Mouse (Mus musculus): ENCODE data around the gene Sall2. TPM values are rescaled to one million over a fixed set of nuclear protein-coding genes. Genes with fewer than 3 reads are reported as not detected.
"Not testable (repeated sequence)": the region's sequence is repeated elsewhere in the genome, so short reads cannot be mapped to it uniquely, and the experiment has no call there.

Sall2 gene
- 10 to 100 TPM; 32.3 to 33.4 TPM for total RNA-seq (2021)

DNA sequence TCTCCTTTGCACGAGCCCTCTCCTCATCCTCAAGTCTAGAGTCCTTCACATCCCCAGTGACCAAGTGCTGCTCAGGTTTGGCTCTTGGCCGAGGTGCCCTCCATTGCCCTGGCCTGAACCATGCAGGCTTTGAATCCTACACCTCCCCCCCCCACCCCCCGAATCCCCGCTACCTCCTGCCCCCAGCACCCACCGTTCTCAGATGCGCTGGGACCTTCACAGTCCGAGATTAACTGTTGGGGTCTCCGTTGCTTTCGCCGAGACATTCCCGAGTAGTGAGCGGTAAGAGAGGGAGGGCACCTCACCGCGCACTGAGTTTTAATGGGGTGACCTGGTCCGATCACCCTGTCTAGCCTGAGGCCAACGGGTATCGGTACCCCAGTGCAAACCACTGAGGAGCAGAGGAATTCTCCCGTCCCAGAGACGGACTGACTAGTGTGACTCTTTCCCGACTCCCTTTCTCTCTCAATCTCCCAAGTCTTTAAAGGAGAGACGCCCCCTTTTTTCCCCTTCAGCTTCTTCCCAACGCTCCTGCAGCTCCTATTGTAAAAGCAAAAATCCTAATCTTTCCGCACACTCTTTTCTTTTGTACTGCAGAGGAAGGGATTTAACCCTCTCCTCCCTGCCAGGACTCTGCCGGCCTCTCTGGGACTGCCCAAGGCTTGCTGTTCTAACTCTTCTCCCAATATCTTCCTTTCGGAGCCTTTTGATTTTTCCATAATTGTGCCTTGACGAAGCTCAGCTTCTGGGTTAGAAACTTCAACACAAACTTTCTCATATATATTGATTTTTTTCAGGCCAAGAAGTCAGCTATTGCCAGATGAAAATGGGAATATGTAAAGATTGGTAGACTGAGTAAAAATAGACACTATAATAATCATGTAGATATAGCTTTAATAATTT lies at the start of gene Sall2:
TSS of gene Sall2 (minus strand) at position 853 of the 903 bp plus-strand sequence.
- intact Hi-C loops (cut with DNase I): no loop called here
- DNase-seq (ENCODE audit: low spot score in 2 of 2): no peak

GRCm38 (mm10) chr14:52368741-52369140 lies 40.2 kb upstream of the Sall2 start:
- peak in 1 of 2 experiments; percentile 61 for DNase-seq (ENCODE audit: low spot score in 2 of 2)
- intact Hi-C loops (cut with DNase I): no loop called here

- intact Hi-C loops (cut with DNase I): no loop called here
- no peak for DNase-seq (ENCODE audit: low spot score in 2 of 2)
Measured at GRCm38 (mm10) chr14:52356308-52356707, 27.7 kb upstream of the Sall2 start, which contains the start of gene Olfr1513. TSS of gene Olfr1513 (minus strand) at chr14:52356408.

GRCm38 (mm10) chr14:52339512-52339852 lies 10.9 kb upstream of the Sall2 start:
- intact Hi-C loops (cut with DNase I): loop anchor here (2.0 kb wide), 2 partner anchors 35 to 43 kb away; partner anchors contain the start of gene Mettl3
- no peak for DNase-seq (ENCODE audit: low spot score in 2 of 2)

DNA sequence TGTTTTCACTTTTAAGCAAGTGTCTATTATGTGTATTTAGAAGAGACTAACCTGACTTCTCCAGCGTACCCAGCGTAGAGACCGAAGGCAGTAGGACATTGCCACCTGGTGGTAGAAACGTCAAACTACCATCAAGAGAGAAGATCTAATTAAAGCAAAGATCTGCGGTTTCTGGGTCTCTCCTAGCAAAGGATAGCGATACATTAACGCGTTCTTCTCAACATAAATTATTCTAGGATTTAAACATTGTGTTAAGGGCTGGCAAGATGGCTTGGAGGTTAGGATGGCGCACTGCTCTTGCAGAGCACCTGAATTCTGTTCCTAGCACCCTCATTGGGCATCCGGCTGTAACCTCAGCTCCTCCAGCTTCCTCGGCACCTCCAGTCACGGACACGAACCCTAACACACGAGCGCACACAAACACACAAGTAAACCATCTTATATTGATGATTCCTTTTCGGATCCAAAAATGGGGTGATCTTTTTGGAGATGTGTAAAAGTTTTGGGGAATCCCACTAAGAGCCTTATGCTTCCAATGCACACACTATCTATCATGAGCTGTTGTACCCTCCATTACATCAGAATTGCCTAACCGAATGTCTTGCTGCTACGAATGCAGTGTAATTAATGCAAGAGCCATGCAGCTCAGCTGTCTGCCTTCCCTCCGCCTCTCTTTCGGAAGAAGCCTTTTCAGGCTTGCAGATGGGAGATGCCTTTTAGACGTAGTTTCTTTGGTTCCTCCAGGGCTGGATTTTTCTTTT lies 10.4 kb upstream of the Sall2 start:
- DNase-seq (ENCODE audit: low spot score in 2 of 2): peak; percentile 80 to 88
- intact Hi-C loops (cut with DNase I): loop anchor here (2.0 kb wide), 2 partner anchors 34 to 42 kb away; partner anchors contain the start of gene Mettl3

DNA sequence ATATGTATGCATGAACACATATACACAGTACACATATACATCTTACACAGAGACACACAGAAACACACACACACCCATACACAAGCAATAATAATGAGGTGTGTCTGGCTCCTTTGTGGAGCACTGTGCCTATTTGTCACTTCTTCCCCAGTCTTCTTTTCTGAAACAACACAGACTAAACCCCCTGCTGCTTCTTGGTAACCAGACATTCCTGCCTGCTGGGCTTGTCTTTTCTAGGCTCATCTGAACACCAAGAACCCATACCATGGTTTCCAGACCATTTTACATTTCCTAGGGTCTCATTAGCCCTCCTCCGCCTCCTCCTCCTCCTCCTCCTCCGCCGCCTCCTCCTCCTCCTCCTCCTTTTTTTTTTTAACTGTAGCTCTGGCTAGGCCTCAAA lies 3.6 kb upstream of the Sall2 start:
- intact Hi-C loops (cut with DNase I): loop anchor here (2.0 kb wide), 1 partner anchor 53 kb away; the partner anchor contains the start of genes Rab2b and Tox4
- no peak for DNase-seq (ENCODE audit: low spot score in 2 of 2)

DNA sequence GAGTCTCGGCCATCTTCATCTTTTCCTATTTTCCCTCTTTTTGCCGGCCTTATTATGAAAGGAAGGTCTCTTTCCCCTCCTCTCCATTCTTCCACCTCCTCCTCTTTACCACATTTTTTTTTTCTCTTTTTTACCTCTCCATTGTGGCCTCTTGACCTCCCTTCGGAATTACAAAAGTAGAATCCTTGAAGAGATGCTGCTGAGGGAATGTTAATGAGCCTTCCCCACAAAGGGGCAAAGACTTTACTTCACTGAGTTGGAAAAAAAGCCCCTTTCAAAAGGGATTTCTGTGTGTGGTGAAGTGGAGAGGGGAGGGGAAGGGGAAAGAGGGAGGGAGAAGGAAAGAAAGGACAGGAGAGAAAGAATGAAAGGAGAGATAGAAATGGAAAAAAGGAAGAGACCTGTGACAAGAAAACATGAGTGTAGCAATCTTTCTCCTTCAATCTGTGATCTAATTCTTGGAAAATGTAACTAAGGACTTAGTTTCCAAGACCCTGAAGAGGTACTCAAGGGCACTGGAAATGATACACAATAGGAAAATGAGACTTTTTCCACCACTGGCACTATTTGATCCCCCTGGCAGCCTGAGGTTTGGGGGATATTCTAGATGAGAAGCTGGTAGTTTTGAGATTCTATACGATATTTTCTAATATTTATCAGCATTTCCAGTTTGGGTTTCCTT lies 2.6 kb upstream of the Sall2 start:
- intact Hi-C loops (cut with DNase I): no loop called here
- DNase-seq (ENCODE audit: low spot score in 2 of 2): no peak

DNA sequence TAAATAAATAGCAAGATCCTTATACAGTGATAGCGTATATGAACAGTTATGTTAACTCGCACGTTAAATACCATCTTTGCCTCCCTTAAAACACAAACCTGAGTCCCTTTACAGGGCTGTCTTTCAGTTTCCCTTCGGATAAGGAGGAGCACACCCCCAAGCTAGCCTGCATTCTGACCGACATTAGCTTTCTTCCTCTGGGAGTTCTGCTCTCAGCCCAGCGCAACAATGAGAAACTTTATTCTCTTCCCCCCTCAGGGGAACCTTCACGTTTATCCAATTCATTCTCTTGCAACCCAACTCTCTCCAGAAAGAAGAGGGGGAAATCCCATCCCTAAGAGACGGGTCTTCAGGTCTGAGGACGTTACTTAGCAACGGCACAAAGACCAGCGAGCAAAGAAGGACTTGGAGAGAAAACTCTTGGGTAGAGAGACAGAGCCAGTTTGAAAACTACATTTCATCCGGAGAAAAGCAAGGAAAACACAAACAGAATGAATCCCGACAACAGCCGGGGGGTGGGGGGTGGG lies 1.1 kb downstream of the Sall2 start:
- intact Hi-C loops (cut with DNase I): no loop called here
- DNase-seq (ENCODE audit: low spot score in 2 of 2): no peak

GRCm38 (mm10) chr14:52325890-52326289 lies 2.7 kb downstream of the Sall2 start:
- DNase-seq (ENCODE audit: low spot score in 2 of 2): no peak
- intact Hi-C loops (cut with DNase I): no loop called here

DNA sequence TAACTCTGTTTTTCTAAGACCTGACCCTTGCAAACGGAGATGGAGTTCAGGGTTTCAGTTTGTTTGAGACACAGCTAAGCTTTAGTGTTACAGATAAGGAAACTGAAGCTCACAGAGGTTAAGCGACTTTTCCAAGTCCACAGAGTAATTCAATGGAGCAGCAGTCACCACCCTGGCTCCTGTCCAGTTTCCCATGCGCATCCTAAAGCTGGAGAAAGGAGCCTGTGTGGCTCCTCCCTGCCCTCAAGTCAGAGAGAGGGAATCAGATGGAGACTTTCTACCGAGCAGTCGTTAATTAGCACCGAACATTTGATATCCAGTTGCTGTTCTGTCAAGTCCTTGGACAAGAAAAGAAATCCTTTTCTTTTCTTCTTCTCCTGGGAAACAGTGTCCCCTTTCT lies 9.2 kb downstream of the Sall2 start:
- no peak for DNase-seq (ENCODE audit: low spot score in 2 of 2)
- intact Hi-C loops (cut with DNase I): loop anchor here (5.0 kb wide), 1 partner anchor 962 kb away; no protein-coding TSS in a partner anchor

DNA sequence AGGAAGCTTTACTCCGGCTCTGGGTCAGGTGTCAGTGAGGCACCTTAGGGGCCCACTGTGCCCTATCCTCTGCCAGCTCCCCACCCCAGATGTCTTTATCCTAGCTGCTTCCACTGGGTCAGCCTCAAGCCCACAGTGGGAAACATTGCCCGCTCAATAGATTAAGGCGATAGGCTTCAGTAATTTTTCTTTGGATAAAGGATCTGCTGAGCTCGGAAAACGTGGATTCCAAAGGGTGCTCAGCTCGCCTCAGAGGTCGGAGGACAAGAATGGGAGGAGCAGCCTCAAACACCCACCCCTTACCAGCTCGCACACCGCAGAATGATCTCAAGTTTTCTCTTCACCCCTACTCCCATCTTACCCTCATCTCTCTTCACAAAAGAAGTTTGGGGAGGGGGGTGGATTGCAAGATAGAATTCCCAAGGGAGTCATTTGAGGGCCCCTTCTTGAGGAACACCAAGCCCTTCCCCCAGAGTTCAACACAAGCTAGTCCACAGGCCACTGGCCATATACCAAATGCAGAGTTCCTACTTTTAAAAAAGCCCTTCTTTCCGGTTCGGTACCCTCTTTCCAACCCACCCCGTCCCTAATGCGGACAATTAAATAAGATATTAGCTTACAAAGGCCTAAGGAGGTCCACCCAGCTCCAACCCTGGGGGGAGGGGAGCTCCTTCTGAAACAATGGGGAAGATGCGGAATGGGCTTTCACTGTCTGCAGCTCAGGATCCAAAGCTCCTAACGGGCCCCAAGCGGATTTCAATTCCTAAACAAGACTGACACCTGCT lies 11.9 kb downstream of the Sall2 start:
- DNase-seq (ENCODE audit: low spot score in 2 of 2): peak in 1 of 2 experiments; percentile 17
- intact Hi-C loops (cut with DNase I): loop anchor here (5.0 kb wide), 1 partner anchor 959 kb away; no protein-coding TSS in a partner anchor

DNA sequence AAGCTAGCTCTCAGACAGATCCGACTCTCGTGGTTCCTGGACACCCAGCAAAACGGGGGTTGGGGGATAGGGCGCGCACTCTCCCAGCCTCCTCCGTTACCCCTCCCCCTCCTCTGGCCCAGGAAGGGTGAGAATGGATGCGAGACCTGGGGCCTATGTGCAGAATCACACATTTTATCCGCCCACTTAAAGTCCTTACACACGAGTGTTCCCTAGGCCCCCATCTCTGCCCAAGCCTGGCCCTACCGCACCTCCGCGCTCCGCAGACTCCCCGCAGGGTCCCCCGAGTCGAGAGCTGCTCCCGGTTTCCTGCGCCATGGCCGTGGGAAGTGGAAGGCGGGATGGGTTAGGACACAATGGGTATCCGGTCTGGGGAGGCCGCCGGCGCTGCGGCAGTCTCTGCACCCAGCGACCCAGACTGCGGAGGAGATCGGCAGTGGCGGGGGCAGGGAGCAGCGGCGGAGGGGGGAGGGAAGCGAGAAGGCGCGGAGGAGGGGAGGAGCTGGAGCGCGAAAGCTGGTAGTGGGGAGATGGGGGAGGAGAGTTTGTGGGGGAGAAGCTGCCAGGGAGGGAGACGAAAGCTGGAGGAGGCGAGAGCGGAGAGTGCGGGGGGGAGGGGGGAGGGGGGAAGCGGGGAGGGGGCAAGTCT lies 12.6 kb downstream of the Sall2 start:
- intact Hi-C loops (cut with DNase I): loop anchor here (5.0 kb wide), 1 partner anchor 959 kb away; no protein-coding TSS in a partner anchor
- DNase-seq (ENCODE audit: low spot score in 2 of 2): peak; percentile 62 to 67

DNA sequence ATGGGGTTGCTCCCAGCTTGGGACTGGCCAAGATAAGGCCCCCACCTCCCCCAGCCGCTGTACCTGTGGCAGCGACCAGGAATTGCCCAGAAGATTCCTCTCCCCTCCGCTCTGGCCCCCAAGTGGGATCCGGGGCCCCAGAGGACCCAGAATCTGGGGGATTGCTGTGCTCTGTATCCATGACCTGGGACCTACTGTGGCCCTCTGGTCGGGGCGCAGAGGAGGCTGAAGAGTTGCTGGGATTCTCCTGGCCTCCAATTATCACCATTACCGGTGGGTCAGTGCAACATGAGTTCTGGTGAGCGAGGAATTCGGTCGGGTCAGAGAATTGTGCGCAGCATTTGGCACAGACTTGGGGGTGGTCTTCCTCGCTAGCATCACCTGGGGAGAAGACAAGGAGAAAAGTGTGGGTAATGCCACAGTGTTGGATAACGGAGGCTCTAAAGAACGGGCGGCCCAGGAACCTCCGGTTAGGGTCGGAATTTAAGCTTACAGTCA lies 13.2 kb downstream of the Sall2 start:
- intact Hi-C loops (cut with DNase I): loop anchor here (5.0 kb wide), 1 partner anchor 958 kb away; no protein-coding TSS in a partner anchor
- DNase-seq (ENCODE audit: low spot score in 2 of 2): peak in 1 of 2 experiments; percentile 11

DNA sequence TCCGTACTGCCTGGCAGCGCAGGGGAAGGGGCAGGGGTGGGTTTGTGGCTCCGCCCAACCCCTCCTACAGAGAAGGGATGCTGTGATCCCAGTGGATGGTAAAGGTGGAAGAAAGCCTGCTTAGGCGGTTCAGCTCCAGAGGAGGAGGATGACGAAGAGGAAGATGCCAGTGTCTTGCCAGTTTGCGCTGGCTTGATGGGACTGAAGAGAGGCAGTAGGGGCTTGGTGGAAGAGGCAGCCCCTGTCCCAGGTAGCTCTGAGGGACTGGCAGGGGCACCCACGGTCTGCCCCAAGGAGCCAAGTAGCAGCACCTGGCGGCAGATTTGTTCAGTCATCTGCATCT lies 13.8 kb downstream of the Sall2 start:
- no peak for DNase-seq (ENCODE audit: low spot score in 2 of 2)
- intact Hi-C loops (cut with DNase I): loop anchor here (5.0 kb wide), 1 partner anchor 957 kb away; no protein-coding TSS in a partner anchor

DNA sequence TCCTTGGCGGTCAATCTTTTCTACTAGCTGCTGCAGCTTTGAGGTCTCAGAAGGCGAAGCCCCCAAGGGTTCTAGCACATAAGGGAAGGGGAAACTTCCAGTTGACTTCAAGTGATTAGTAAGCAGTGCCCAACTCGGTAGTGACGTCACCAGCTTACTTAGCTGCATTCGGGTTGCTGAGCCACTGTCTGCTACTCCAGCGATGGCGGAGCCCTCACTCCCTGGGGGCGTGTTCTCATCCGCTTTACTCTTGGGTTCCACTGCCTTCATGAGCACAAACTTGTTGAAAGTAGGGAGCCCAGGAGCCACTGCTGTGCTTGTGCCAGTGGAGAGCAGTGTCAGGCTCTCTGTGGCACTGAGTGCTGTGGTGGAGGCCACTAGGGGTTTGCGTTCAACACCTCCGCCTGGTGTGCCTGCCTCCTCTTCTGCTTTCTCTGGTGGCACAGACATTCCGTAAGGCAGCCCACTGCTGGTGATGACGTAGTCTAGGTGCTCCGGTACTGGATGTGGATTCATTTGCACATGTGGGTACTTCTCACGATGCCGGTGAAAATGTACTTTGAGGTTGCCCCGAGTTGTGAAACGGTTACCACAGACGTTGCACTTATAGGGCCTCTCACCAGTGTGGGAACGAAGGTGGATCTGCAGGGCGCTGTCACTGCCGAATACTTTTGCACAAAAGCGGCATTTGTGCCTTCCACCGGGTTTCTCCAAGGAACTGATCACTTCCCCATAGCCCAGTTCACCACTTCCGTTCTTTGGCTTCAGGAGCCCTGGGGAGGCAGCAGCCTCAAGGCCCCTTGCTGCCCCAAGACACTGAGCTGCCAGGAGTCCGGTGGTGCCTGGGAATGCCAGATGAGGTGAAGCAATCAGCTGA lies 14.4 kb downstream of the Sall2 start:
- intact Hi-C loops (cut with DNase I): no loop called here

DNA sequence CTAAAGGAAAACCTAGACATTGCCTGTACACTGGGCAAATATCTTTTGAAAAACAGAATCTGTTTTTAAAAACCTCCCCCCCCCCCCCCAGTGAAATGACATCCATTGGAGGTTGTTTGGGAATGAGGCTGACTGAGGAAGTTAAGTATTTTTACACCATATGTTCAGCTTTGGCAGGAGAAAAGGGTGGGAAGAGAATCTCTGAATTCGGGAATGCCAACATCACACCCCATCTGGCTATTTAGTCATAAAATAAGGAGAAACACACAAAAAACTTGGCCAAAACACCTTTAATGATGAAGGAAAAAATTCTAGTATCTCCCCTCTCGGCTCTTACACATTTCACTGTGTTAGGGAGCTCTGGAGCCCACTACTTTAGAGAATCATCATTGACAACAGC lies 17.7 kb downstream of the Sall2 start:
- intact Hi-C loops (cut with DNase I): no loop called here

More for the DNA sequence above, 14.4 kb downstream of the Sall2 start:
- no peak for DNase-seq (ENCODE audit: low spot score in 2 of 2)

GRCm38 (mm10) chr14:52310343-52310742 lies 18.2 kb downstream of the Sall2 start:
- intact Hi-C loops (cut with DNase I); DNase-seq (ENCODE audit: low spot score in 2 of 2): not testable (repeated sequence)

More for the DNA sequence above, 17.7 kb downstream of the Sall2 start:
- DNase-seq (ENCODE audit: low spot score in 2 of 2): peak; percentile 19 to 78
